Mouse (Mus musculus) layer of hippocampus, adult 11-12 months (tissue): ENCODE measurements around the gene Rasgef1b.

Experiments used
- DNase-seq: peaks from one replicate; pipeline ENCODE4 v3.0.0; 2022; ENCODE audit warnings: low spot score

Gene Rasgef1b

DNA sequence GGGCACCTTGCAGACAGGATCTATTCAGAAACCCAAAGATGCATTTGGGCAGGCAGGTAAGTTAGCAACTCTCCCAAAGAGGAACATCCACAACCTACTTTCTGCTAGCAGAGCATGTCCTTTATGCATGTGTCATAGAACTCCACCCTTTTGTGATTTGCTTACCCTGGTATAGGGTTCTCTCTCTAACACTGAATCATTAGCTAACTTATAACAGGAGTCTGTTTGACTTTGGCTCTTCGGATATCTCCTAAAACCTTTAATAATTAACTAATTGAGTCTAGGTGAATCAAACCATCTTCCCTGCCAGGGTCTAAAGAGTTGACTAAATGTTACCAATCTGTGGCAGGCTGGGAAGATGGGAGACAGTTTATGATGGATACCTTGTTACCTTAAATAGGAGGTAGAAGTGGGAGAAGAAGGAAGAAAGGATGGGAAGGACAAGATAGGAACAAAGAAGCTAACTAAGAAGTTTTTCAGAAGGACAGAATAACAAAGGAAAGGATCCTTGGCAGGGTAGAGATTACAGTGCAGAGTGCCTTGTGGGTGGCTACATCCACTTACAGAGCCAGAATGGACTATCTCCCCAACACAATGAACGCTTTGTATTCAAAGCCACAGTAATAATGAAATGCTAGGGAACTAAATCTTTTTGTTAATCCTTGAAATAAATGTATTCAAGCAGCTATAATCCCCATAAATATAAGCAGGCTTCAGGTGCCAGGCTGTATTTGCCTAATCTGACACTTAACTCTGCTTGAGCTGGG, 186.7 kb downstream of the Rasgef1b start:
- DNase-seq: no peak

DNA sequence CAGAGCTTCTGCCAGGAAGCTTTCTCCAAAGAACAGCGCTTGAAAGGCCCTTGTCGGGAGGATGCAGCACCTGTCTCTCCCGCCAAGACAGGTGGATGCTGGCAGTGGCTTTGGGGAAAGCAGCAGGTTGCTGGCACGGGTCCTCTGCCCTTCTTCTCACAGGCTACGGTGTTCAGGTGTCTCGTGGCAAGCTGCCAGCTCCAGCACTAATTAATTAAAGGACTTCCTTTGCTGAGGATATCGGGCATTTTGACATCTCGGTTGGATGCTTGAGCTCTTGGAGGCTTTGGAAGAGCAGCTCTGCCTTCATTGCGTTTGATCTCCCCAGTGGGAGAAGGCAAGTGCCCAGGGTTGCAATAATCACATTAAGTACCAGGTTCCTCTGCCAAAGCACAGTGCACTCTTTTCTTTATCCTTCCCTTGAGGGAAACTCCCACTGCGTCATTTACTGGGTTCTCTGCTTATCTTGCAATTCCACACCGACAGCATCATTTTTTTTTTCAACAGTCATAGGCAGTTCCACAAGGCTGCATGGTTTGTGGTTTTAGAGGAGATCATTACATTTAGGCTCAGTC, 187.5 kb downstream of the Rasgef1b start:
- no peak for DNase-seq

DNA sequence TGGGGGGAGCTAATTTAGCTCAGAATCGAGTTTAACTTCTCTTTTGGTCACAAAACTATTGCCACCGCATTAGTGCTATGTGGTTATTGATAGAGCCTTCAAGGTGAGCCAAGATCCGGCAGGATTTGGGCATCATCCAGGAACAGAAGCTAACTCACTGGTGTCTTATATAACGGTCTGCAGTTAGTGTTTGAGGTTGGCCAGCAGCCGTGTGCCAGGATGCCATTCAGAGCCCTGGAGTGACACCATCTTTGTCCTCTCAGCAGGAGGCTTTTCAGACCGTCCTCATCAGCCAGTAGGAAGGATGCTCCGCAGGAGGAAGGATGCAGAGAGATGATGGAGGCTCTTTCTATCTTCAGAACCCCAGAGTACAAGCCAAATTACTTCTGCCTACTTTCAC, 195.4 kb downstream of the Rasgef1b start:
- no peak for DNase-seq

DNA sequence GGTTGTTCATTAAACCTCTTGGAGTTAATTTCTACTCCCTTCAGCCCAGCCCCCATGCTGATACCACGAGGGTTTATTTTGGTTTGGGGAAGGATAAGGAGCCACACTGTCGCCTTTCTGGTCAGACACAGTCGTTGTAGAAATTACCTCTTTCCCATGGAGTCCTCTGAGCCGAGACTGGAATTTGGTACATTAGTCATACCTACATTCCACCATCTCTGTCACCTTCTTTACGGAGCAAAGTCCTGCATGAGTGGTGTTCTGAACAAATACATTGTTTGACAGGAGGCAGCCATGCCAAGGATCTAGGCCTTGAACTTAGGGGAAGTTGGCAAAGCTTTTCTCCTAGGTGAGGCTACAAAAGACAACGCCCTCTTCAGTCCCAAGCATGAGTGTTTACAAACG, 202.1 kb downstream of the Rasgef1b start:
- no peak for DNase-seq

DNA sequence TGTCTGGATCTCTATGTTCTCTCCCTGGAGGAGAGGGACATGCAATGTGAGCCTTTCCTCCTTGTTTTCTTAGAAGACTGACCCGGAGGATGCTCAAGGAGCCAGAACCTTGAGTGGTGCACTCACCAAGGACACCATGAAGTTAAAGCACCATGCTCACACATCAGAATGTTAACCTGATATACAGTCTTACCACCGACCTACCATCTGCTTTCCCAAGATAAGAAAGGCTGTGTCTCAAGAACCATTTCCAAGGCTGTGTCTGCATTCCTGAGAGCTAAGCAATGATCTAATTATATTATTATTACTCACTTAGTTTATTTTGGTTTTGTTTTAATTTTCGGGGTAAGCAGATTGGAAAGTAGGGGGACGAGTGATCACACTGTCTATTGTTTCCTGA, 203.2 kb downstream of the Rasgef1b start:
- no peak for DNase-seq

DNA sequence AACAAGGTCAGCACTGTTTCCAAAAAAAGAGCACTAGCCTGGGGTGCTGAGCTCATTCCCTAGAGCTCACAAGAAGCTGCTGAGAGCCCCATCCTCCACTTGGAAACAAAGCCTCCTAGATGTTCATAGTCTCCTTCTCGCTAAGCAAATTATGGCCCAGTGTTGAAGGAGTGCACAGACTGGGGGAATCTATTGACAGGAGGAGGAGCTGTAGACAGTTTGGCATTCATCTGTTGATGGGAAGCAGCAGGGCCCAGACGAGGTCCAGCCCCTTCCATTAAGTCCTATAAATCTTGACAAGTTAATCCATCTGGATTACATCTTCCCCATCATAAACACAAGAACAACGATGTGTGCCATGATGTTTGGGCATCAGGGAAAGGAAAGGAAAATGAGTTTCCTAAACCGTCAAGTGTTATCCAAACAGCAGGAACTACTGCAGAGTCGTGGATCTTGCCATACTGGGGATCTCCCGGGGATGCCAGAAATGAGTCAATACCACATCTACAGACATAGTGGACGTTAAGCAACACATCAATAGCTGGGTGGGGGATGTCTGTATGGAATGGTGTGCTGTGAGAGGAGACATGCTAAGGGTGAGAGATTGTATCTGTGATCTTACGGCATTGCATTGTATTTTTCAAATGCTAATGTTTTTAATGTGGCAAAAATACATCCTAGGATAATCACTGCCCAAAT, 206.1 kb downstream of the Rasgef1b start:
- DNase-seq: no peak

DNA sequence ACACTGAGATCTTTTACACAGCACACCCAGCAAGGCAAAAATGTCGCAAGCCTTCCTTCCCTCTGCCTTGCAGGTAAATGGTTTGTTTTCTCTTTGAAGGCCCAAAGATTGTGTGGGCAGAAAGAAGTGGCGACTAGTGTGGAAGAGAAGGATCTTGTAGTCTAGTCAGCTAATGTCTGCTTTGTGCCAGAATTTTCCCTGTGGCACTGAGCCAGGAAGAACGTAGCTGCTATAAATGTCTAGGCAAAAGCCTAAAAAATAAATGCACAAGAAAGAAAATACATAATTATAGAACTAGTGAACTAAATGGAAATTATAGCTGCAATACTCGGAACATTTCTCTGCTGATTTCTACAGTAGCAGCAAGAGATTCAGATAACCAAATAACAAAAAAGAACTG, 207.5 kb downstream of the Rasgef1b start:
- DNase-seq: peak; percentile 55

DNA sequence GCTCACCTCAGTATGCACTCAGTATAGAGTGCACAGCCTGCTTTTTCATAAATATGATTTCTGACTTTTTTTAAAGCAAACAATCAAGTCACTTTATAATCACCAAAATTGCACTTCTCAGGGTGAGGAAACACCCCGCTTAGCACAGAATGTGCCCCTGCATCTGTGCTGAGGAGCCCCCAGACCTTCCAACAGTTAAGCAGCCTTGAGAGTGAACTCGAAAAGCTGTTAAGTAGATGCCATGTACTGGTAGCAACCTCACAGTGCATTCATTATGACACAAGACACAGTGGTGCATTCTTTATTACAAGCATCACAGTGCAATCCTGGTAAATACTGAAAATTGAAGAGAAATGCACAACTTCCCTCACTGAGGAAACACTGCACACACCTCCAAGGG, 209.3 kb downstream of the Rasgef1b start:
- DNase-seq: no peak

DNA sequence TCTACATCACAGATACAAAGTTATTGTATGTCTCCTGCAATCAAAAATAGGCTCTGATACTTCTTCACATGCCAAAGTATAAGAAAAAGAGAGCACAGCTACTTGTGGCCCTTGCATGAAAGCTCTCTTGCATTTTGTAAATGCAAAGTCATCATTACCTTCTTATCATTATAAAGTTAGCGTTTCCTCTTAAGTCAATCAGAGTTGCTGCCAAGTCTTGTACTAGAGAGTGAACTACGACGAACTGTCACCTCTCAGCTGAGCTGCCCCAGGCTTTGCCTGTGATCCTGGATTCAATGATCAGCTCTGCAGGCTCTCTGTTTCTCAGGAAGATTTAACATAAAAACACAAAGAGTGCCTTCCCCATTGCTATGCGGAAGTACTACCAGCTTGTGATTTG, 209.8 kb downstream of the Rasgef1b start:
- DNase-seq: no peak

DNA sequence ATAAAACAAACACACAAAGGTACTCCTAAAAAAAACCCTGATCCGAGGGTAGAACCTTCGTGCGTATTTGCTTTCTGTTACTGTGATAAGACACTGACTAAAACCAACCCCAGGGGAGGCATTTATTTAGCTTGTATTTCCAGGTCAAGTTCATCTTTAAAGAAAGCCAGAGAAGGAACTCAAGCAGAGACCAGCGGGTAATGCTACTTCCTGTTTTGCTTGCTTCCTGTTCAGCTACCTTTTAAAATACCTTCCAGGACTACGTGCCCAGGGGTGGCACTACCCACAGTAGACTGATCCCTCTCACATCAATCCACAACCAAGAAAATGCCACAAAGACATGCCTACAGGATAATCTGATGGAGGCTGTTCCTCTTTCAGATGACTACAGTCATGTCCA, 212.7 kb downstream of the Rasgef1b start:
- no peak for DNase-seq

DNA sequence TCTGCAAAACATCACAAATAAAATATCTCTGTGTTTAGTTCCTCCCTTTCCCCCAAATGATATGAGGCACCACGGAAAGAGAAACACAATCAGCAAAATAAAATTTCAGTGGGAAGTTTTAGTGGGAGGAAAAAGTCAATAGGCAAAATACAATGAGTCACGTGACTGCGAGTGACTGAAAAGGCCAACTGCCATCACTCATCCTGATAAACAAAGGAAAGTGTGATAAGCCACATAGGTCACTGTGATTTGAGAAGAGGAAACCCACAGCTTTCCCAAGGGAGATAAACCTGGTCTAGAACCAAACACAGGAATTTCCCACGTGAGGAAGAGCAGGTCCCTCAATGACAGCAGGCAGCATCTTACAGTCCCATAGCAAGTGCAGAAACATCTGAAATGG, 213.1 kb downstream of the Rasgef1b start:
- no peak for DNase-seq

DNA sequence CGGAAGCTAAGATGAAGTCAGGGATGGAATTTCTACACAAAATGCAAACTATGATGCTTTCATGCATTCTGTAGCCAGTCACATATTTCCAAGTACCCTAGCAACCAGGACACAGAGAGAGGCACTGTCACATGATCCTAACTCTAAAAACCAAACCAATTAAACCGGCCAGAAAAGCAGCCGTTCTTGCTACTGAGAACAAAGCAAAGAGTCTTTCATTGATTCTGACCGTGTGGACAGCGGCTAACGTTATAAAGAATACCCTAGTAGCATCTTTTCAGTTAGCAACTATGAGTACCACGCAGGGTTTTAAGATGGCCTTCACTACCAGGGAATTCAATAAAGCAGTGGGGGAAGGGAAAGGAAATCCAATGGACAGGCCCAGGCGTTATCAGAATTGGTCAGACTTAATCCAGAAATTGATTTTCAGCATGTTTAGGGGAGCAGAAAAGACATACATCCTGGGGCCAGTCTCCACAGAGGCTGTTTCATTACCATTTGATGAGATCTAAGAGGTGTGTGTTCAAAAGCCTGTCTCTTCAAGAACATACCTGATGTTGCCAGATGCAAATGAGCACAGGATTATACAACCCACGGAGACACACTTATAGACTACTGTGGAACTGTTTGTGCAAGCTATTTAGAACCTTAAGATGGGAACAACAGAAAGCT, 215.5 kb downstream of the Rasgef1b start:
- DNase-seq: no peak

DNA sequence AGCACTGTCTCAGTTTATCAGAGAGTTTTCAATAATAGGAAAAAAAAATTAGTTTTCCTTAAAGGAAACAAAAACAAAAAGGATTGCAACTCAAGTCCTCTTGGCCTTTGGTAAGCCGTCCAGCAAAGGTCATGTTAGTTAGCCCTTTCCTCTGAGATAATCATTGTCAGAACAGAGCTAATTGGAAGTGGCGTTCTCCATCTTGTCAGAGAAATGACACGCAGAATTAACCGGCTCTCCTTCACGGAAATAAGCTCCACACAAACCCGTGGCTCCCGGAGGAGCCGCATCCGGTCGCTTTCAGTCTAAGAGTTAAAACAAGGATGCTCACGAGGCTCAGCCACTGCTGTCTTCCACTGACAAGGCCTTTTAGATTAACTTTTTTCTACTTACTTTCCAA, 217.8 kb downstream of the Rasgef1b start:
- no peak for DNase-seq

DNA sequence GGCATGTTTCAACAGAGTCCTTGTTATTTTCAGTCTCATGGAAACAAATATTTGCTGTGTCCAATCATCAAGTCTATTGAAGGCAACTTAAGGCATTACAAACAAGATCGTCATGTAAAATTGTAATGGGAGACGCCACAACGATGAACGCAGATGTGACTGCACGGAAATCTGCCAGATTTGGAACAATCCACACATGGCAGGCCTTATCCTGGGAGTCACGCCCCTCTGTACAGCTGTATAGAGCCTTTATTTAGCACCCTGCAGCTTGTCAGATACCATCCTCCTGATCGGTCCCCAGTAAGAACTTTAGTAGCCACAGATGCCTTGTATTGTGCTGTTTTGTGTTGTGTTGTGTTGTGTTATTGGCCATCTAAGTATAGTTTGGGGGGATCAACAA, 222.8 kb downstream of the Rasgef1b start:
- DNase-seq: no peak

DNA sequence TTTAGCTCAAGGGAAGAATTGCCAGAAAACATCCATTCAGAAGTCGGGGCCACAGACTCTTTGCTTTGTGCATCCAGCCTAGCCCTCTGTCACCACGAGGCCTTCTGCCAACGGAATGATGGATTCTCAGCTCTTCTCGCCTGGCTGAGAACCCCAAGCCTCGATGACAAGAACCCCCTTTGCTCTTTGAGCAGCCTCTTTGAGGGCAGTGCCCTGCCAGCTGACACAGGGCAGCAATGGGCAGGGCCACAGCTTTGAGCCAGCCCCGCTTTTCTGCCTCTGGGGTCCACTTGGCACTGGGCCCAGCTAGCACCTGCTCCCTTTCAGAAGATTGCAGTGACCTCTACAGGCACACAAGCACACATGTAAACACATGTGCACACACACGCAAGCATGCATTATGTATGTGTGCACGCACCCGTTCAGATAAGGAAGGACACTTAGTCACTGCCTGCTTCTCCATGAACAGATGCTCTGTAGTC, 224.5 kb downstream of the Rasgef1b start:
- peak; percentile 35 for DNase-seq

DNA sequence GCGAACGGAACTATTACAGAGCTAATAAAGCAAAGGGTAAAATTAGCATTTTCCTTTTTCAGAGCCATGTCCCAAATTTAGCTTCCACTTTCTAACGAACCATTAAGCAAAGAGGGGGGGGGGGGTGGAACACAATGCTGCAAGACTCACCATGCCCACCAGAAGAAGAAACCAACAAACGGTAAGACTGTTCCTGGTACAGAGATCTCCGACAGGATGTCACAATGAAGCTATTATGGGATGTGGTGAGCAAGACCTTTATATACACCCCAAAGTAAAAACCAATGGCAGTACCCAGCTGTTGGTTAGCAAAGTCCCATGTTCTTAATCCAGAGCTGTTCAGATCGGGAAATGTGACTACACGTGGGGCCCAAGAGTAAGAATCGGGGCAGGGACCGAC, 226.2 kb downstream of the Rasgef1b start:
- no peak for DNase-seq

DNA sequence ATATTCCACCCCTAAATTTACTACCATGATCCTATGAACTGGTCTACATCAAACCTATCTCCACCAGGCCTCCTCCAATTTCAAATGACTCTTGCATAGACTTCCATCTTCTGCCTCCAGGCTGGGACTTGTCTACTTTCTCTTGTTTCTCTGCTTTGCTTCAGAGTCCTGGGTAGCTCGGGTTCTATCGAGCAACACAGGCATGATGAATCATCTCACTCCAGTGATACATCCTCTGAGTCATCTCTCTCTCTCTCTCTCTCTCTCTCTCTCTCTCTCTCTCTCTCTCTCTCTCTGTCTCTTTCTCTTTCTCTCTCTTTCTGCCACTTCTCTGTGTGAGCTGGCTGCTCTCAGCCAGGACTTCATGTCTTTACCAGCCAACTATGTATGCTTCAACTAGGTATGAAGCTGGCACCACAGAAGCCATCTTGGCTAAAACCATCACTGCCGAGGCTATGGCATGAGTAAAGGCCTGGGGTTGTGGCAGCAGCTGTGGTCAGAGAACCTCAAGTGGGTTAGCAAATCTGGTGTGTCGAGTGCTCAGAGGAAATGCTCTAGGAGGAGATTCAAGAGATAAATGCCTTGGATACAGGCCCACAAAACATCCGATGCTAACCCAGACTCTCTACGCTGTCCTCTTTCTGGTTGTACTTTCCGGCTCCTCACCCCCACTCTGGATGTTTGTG, 229.3 kb downstream of the Rasgef1b start:
- no peak for DNase-seq

DNA sequence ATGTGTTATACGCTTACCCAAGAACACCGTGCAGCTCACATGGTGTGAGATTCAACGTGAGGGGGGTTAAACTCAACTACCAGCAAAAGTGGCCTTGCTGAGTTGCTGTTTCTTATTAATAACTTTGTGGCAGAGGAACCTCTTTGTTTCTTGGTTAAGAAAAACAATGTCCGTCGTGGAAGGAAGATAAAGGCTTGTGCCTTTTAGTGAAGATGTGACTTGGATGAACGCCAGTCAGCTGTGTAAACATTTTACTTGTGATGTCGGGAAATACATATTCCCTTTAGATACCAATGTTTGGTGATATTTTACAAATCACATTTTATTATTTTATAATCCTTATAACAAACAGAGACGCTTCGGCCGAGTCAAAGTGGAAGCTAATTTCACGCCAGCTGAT, 231.0 kb downstream of the Rasgef1b start:
- DNase-seq: no peak

DNA sequence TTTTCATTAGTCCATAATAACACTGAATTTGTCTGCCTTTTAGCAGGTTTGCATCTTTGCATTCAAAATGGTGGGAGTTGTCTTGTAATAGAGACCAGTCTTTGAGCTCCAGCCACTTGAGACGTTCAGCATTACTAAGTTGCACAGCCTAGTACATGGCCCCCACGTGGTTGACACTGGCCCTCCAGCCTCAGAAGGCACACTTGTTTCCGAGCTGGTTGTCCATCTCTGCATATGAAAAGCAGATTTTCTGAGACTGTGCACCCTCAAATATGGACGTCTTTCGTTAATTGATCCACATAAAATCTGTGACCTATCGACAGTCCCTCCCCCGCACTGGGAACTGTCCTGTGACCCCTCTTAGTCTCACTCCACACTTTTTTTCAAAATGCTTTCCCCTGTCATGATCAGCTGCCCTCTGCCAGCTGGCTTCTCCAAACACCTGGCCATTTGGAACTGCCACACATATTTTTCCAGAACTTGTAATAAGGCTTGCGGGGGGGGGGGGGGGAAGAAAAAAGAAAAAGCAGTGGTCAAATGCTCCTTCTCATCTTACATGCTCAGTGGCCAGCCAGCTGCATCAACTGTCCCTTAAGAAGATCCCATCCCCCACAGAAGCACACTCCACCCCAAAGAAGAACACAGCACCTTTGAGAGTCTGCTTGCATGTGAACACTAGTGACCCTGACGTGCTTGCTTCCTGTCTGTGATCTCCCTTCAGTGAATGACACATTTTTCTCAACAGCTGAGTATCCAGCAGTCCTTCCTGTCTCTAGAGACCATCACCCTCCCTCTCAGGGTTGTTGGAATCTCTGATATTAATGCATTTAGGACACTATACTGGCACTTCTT, 231.7 kb downstream of the Rasgef1b start:
- no peak for DNase-seq

DNA sequence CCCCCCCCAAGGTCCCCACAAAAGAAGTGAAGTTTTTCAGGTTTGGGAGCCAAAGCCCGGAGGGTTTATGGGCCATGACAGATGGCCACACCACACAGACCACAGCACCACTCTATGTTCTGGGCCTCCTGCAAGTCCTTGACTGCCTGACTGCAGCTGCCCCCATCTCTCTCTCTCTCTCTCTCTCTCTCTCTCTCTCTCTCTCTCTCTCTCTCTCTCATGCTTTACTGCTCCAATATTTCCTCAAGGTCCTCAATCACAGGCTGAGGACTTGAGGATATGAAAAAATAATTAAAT, 232.8 kb downstream of the Rasgef1b start:
- DNase-seq: no peak

DNA sequence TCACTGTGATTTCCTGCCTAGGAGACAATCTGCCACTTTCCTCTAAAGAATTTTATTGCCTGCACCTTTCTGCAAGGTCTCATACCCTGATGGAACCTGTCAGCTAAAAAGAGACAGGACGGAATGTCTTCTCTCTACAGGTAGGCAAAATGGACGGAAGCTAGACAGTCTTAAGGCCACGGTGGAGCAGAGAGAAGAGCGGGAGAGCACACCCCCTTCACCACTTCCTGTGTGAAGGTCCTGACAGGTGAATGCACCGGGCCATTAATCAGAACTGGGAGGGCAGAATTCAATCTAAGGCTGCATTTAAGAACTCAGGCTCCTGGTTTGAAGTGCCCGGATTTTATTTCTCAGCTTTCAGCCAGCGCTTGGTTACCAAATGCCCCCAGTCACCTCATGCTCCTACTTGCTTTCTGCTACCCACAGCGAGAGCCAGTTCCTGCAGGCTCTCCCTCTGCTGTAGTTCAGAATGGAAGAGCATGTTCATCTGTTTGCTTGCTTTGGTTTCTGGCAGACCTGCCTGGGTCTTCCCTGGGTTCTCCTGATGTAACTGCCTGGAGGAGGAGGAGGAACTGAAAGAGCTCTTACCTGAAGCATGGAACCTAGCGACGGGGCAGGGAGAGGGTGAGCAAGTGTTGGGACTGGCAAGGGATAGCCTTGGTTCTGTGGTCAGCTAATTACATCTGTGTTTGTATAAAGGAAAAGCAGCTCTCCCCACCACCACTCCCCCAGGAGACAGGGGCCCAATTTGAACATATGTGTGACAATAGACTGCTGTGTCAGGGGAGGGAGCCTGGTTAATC, 233.3 kb downstream of the Rasgef1b start:
- no peak for DNase-seq
